Mouse (Mus musculus): Measurements from ENCODE around the gene Hs2st1.

Gene Hs2st1

GRCm38 (mm10) chr3:144507885-144508284 lies 62.1 kb downstream of the Hs2st1 start:
- DNase-seq (ENCODE audit: low spot score), result no peak

- DNase-seq (ENCODE audit: low spot score), result peak; percentile 50
Measured at GRCm38 (mm10) chr3:144506213-144506612, 63.8 kb downstream of the Hs2st1 start.

- DNase-seq (ENCODE audit: low spot score), result peak; percentile 53
Measured at GRCm38 (mm10) chr3:144501930-144502329, 68.1 kb downstream of the Hs2st1 start.

GRCm38 (mm10) chr3:144496762-144497161 lies 73.2 kb downstream of the Hs2st1 start:
- DNase-seq (ENCODE audit: low spot score), result no peak

GRCm38 (mm10) chr3:144494838-144495237 lies 75.1 kb downstream of the Hs2st1 start:
- peak; percentile 37 for DNase-seq (ENCODE audit: low spot score)

- no peak for DNase-seq (ENCODE audit: low spot score)
Measured at GRCm38 (mm10) chr3:144488787-144489186, 81.2 kb downstream of the Hs2st1 start.

GRCm38 (mm10) chr3:144480595-144480994 lies 89.4 kb downstream of the Hs2st1 start:
- DNase-seq (ENCODE audit: low spot score), result no peak

GRCm38 (mm10) chr3:144478427-144478794 lies 91.6 kb downstream of the Hs2st1 start:
- DNase-seq (ENCODE audit: low spot score), result no peak

GRCm38 (mm10) chr3:144477707-144478426 lies 92.1 kb downstream of the Hs2st1 start:
- DNase-seq (ENCODE audit: low spot score), result peak; percentile 31

GRCm38 (mm10) chr3:144475891-144476290 lies 94.1 kb downstream of the Hs2st1 start:
- DNase-seq (ENCODE audit: low spot score), result no peak

- DNase-seq (ENCODE audit: low spot score), result no peak
Measured at GRCm38 (mm10) chr3:144474726-144475125, 95.3 kb downstream of the Hs2st1 start.

GRCm38 (mm10) chr3:144471954-144472353 lies 98.0 kb downstream of the Hs2st1 start:
- DNase-seq (ENCODE audit: low spot score), result no peak

- no peak for DNase-seq (ENCODE audit: low spot score)
Measured at GRCm38 (mm10) chr3:144470901-144471300, 99.1 kb downstream of the Hs2st1 start.

- peak; percentile 56 for DNase-seq (ENCODE audit: low spot score)
Measured at GRCm38 (mm10) chr3:144467521-144467920, 102.5 kb downstream of the Hs2st1 start.

GRCm38 (mm10) chr3:144466108-144466678 lies 103.8 kb downstream of the Hs2st1 start:
- DNase-seq (ENCODE audit: low spot score), result no peak

- no peak for DNase-seq (ENCODE audit: low spot score)
Measured at GRCm38 (mm10) chr3:144462679-144463078, 107.3 kb downstream of the Hs2st1 start.

- DNase-seq (ENCODE audit: low spot score), result no peak
Measured at GRCm38 (mm10) chr3:144460183-144460788, 109.7 kb downstream of the Hs2st1 start.

GRCm38 (mm10) chr3:144459285-144459697 lies 110.7 kb downstream of the Hs2st1 start:
- no peak for DNase-seq (ENCODE audit: low spot score)

- peak; percentile 95 for DNase-seq (ENCODE audit: low spot score)
Measured at GRCm38 (mm10) chr3:144453701-144454430, 116.1 kb downstream of the Hs2st1 start.

GRCm38 (mm10) chr3:144448977-144449376 lies 121.0 kb downstream of the Hs2st1 start:
- DNase-seq (ENCODE audit: low spot score), result no peak

- DNase-seq (ENCODE audit: low spot score), result no peak
Measured at GRCm38 (mm10) chr3:144447917-144448316, 122.1 kb downstream of the Hs2st1 start.

GRCm38 (mm10) chr3:144446081-144446634 lies 123.8 kb downstream of the Hs2st1 start:
- no peak for DNase-seq (ENCODE audit: low spot score)

Measured in retina, embryonic 14.5 days (tissue).